Mouse (Mus musculus) MEL (cell line): ENCODE results near the gene Slc17a7. TPM values are rescaled to one million over a fixed set of nuclear protein-coding genes. Genes with fewer than 3 reads are reported as not detected.

Source experiments
- DNase-seq: peaks from one replicate; pipeline ENCODE4 v3.0.0; 2011; ENCODE audit warnings: low read depth, low spot score
- H3K27ac ChIP-seq: 2 replicates; pipeline ENCODE4 v1.5.1; 2012; ENCODE audit warnings: low read depth, mild to moderate bottlenecking, control low read depth, low read length, moderate library complexity; ENCODE audit not compliant: control insufficient read depth
- H3K27me3 ChIP-seq, 2 experiments: fragments of 150-350 bp in 1 of 2; sonication (generic) in 1 of 2; 2 replicates each; pipeline ENCODE4 v1.6.1; 2012; ENCODE audit warnings: low read length in 2 of 2, mild to moderate bottlenecking in 2 of 2, improper control_type of control experiment in 1 of 2, moderate library complexity in 1 of 2; ENCODE audit not compliant: insufficient read depth in 2 of 2, control insufficient read depth in 1 of 2
- H3K36me3 ChIP-seq, 2 experiments: 2 replicates each; pipeline ENCODE4 v1.6.1; 2012 to 2014; ENCODE audit warnings: low read length in 2 of 2, improper control_type of control experiment in 1 of 2, inconsistent platforms in 1 of 2, mild to moderate bottlenecking in 1 of 2; ENCODE audit not compliant: insufficient read depth in 2 of 2, control insufficient read depth in 1 of 2
- H3K4me1 ChIP-seq, 2 experiments: fragments of 150-350 bp in 1 of 2; sonication (generic) in 1 of 2; 2 replicates each; pipeline ENCODE4 v1.6.1; 2012; ENCODE audit warnings: low read length in 2 of 2, improper control_type of control experiment in 1 of 2, mild to moderate bottlenecking in 1 of 2; ENCODE audit not compliant: insufficient read depth in 2 of 2, control insufficient read depth in 1 of 2
- H3K4me3 ChIP-seq, 2 experiments: fragments of 150-350 bp in 1 of 2; sonication (generic) in 1 of 2; 2 replicates each; pipeline ENCODE4 v1.5.1; 2012; ENCODE audit warnings: low read depth in 2 of 2, low read length in 2 of 2, mild to moderate bottlenecking in 2 of 2, moderate library complexity in 2 of 2, control low read depth in 1 of 2, improper control_type of control experiment in 1 of 2; ENCODE audit not compliant: control insufficient read depth in 1 of 2, insufficient read depth in 1 of 2
- H3K79me2 ChIP-seq: 2 replicates; pipeline ENCODE4 v1.6.1; 2012; ENCODE audit warnings: mild to moderate bottlenecking, low read length, moderate library complexity; ENCODE audit not compliant: control insufficient read depth, poor library complexity, insufficient read depth
- H3K9ac ChIP-seq: 2 replicates; pipeline ENCODE4 v1.6.1; 2012; ENCODE audit warnings: low read depth, mild to moderate bottlenecking, control low read depth, low read length, moderate library complexity; ENCODE audit not compliant: control insufficient read depth, poor library complexity, severe bottlenecking
- H3K9me3 ChIP-seq: fragments of 150-350 bp; sonication (generic); replicated peaks from 2 replicates; pipeline ENCODE4 v1.6.1; 2012; ENCODE audit warnings: mild to moderate bottlenecking, low read length, improper control_type of control experiment, moderate library complexity; ENCODE audit not compliant: insufficient read depth
- BHLHE40 ChIP-seq: IDR thresholded peaks from 2 replicates; pipeline ENCODE4 v1.6.1; 2012; ENCODE audit warnings: low read depth, mild to moderate bottlenecking, inconsistent platforms, low read length, improper control_type of control experiment, borderline replicate concordance
- CHD1 ChIP-seq: IDR thresholded peaks from 2 replicates; pipeline ENCODE4 v1.6.1; 2012; ENCODE audit warnings: low read depth, mild to moderate bottlenecking, inconsistent platforms, low read length, improper control_type of control experiment
- CHD2 ChIP-seq: IDR thresholded peaks from 2 replicates; pipeline ENCODE4 v1.6.1; 2011; ENCODE audit warnings: low read length, improper control_type of control experiment
- E2F4 ChIP-seq: IDR thresholded peaks from 2 replicates; pipeline ENCODE4 v1.6.1; 2011; ENCODE audit warnings: low read depth, low read length, improper control_type of control experiment, borderline replicate concordance
- ELF1 ChIP-seq: IDR thresholded peaks from 2 replicates; pipeline ENCODE4 v1.6.1; 2014; ENCODE audit warnings: low read depth, mild to moderate bottlenecking, inconsistent platforms, low read length, improper control_type of control experiment, moderate library complexity
- EP300 ChIP-seq, 2 experiments: IDR thresholded peaks; 2 replicates each; pipeline ENCODE4 v1.6.1; 2011; ENCODE audit warnings: improper control_type of control experiment in 2 of 2, low read length in 2 of 2, low read depth in 1 of 2, mild to moderate bottlenecking in 1 of 2
- ETS1 ChIP-seq: IDR thresholded peaks from 2 replicates; pipeline ENCODE4 v1.6.1; 2012; ENCODE audit warnings: low read depth, mild to moderate bottlenecking, inconsistent platforms, low read length, improper control_type of control experiment, moderate library complexity
- GABPA ChIP-seq: IDR thresholded peaks from 2 replicates; pipeline ENCODE4 v1.6.1; 2012; ENCODE audit warnings: low read depth, mild to moderate bottlenecking, inconsistent platforms, low read length, improper control_type of control experiment, moderate library complexity
- GATA1 ChIP-seq: IDR thresholded peaks from 2 replicates; pipeline ENCODE4 v1.6.1; 2011; ENCODE audit warnings: low read depth, low read length, improper control_type of control experiment
- JUND ChIP-seq: IDR thresholded peaks from 2 replicates; pipeline ENCODE4 v1.6.1; 2011; ENCODE audit warnings: low read depth, mild to moderate bottlenecking, improper control_type of control experiment, low read length
- MAX ChIP-seq: IDR thresholded peaks from 2 replicates; pipeline ENCODE4 v1.6.1; 2011; ENCODE audit warnings: low read length, improper control_type of control experiment
- MXI1 ChIP-seq: IDR thresholded peaks from 2 replicates; pipeline ENCODE4 v1.6.1; 2011; ENCODE audit warnings: mild to moderate bottlenecking, low read depth, low read length, improper control_type of control experiment
- MYB ChIP-seq: IDR thresholded peaks from 2 replicates; pipeline ENCODE4 v1.6.1; 2011; ENCODE audit warnings: mild to moderate bottlenecking, low read depth, low read length, improper control_type of control experiment
- MYC ChIP-seq: IDR thresholded peaks from 2 replicates; pipeline ENCODE4 v1.6.1; 2011; ENCODE audit warnings: low read depth, mild to moderate bottlenecking, low read length, improper control_type of control experiment, moderate library complexity
- NELFE ChIP-seq: IDR thresholded peaks from 2 replicates; pipeline ENCODE4 v1.6.1; 2011; ENCODE audit warnings: low read depth, low read length, improper control_type of control experiment
- NRF1 ChIP-seq: IDR thresholded peaks from 2 replicates; pipeline ENCODE4 v1.6.1; 2014; ENCODE audit warnings: low read depth, mild to moderate bottlenecking, inconsistent platforms, low read length, improper control_type of control experiment, moderate library complexity; ENCODE audit not compliant: poor library complexity, insufficient read depth, severe bottlenecking
- POLR2A ChIP-seq, 2 experiments: IDR thresholded peaks; 2 replicates each; pipeline ENCODE4 v1.6.1; 2011 to 2012; ENCODE audit warnings: low read length in 2 of 2, mild to moderate bottlenecking in 2 of 2, control low read depth in 1 of 2, improper control_type of control experiment in 1 of 2, low read depth in 1 of 2, moderate library complexity in 1 of 2; ENCODE audit not compliant: control insufficient read depth in 1 of 2, insufficient read depth in 1 of 2, poor library complexity in 1 of 2
- RAD21 ChIP-seq: IDR thresholded peaks from 2 replicates; pipeline ENCODE4 v1.6.1; 2011; ENCODE audit warnings: mild to moderate bottlenecking, low read depth, low read length, improper control_type of control experiment
- RCOR1 ChIP-seq: IDR thresholded peaks from 2 replicates; pipeline ENCODE4 v1.6.1; 2012; ENCODE audit warnings: low read depth, mild to moderate bottlenecking, inconsistent platforms, low read length, improper control_type of control experiment
- SIN3A ChIP-seq: IDR thresholded peaks from 2 replicates; pipeline ENCODE4 v1.6.1; 2012; ENCODE audit warnings: low read length, improper control_type of control experiment, inconsistent platforms
- TAL1 ChIP-seq: IDR thresholded peaks from 2 replicates; pipeline ENCODE4 v1.6.1; 2012; ENCODE audit warnings: mild to moderate bottlenecking, inconsistent platforms, low read length, moderate library complexity, mixed read lengths
- TBP ChIP-seq: IDR thresholded peaks from 2 replicates; pipeline ENCODE4 v1.8.0; 2011; ENCODE audit warnings: low read depth, low read length, improper control_type of control experiment
- TCF12 ChIP-seq: IDR thresholded peaks from 2 replicates; pipeline ENCODE4 v1.6.1; 2014; ENCODE audit warnings: low read depth, mild to moderate bottlenecking, inconsistent platforms, low read length, improper control_type of control experiment, moderate library complexity
- USF1 ChIP-seq: IDR thresholded peaks from 2 replicates; pipeline ENCODE4 v1.6.1; 2014; ENCODE audit warnings: low read depth, mild to moderate bottlenecking, inconsistent platforms, low read length, improper control_type of control experiment, moderate library complexity
- USF2 ChIP-seq, 2 experiments: IDR thresholded peaks; 2 replicates each; pipeline ENCODE4 v1.6.1; 2011 to 2012; ENCODE audit warnings: improper control_type of control experiment in 2 of 2, low read length in 2 of 2, borderline replicate concordance in 1 of 2, inconsistent platforms in 1 of 2, low read depth in 1 of 2, mild to moderate bottlenecking in 1 of 2; ENCODE audit not compliant: insufficient read depth in 1 of 2
- ZMIZ1 ChIP-seq: IDR thresholded peaks from 2 replicates; pipeline ENCODE4 v1.6.1; 2012; ENCODE audit warnings: low read depth, mild to moderate bottlenecking, inconsistent platforms, low read length, improper control_type of control experiment, moderate library complexity
- polyA plus RNA-seq, 2 experiments: library from polyadenylated mRNA; stranded (reverse) in 1 of 2; unstranded in 1 of 2; fragments of >175 nt in 1 of 2; fragments of >200 nt in 1 of 2; gene quantifications; 2 replicates each; pipeline versions ENCODE4 v1.2.1 to v1.2.4; 2012; ENCODE audit warnings: low replicate concordance in 2 of 2, low read depth in 1 of 2; ENCODE audit not compliant: insufficient read length in 2 of 2, insufficient read depth in 1 of 2, missing spikeins in 1 of 2
- total RNA-seq: library from RNA; depleted of rRNA; stranded (reverse); fragments of 300-350 nt; gene quantifications from 2 replicates; pipeline ENCODE4 v1.2.3, GENCODE M21; 2012

The Slc17a7 gene
- total and polyA plus RNA-seq, 3 experiments, result 0.23 to 1.0 TPM; not detected in 1

DNA sequence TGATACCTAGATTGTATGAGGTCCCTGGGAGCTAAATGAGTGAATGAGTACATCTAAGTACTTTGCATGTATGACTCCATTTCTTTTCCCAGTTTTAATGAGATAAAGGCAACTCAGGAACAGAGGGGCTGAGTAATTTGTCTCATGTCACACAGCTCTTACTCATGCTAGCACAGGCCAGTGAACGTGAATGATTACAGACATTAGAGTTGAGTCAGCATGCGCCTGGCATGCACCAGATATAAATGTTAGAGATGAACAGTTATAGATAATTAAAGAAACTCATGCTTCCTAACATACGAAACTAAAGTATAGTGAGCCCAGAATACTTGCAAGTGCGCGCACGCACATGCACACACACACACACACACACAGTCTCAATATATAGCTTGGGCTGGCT, 26.4 kb downstream of the Slc17a7 start:
- no peak overlapping the region for H3K9ac ChIP-seq
- peak overlapping the region; percentile 34 for H3K27ac ChIP-seq
- TF ChIP-seq GATA1 (peak; percentile 76), RCOR1 (peak; percentile 35; the same call in 1 of the 2 replicates), MYB (0 out of 2 replicates have a peak, but pooled peaks have one; percentile 34), ETS1 (peak; percentile 62), MXI1 (0 out of 2 replicates have a peak, but pooled peaks have one; percentile 37), TBP (no peak), BHLHE40 (0 out of 2 replicates have a peak, but pooled peaks have one; percentile 28), RAD21 (no peak), TAL1 (peak; percentile 48; the same call in 1 of the 2 replicates), NRF1 (no peak; the same call in 1 of the 2 replicates), EP300 (IDR thresholded peaks at IDR 0.05; ENCODE audit: low read depth in 1 of 2, low read length in 2 of 2) (peak; percentile 80 to 85), E2F4 (no peak), MAX (peak; percentile 69; the same call in 1 of the 2 replicates), POLR2A (IDR thresholded peaks at IDR 0.05; ENCODE audit: control insufficient read depth in 1 of 2, insufficient read depth in 1 of 2, low read depth in 1 of 2, low read length in 2 of 2, poor library complexity in 1 of 2) (no peak), MYC (0 out of 2 replicates have a peak, but pooled peaks have one; percentile 46), ELF1 (no peak), TCF12 (peak; percentile 73)
- no peaks in the 10 kb centered on the region for H3K9me3 ChIP-seq
- no peaks in the 10 kb centered on the region for H3K27me3 ChIP-seq
- H3K4me1 ChIP-seq, result peaks cover 26 to 41% of the 10 kb centered on the region in 2 experiments
- H3K79me2 ChIP-seq, result no peaks in the 10 kb centered on the region
- peak; percentile 70 for DNase-seq
- peaks cover 0 to 14% of the 10 kb centered on the region in 2 experiments; a peak in 2 of 4 replicates for H3K36me3 ChIP-seq
- H3K4me3 ChIP-seq, result no peak overlapping the region

DNA sequence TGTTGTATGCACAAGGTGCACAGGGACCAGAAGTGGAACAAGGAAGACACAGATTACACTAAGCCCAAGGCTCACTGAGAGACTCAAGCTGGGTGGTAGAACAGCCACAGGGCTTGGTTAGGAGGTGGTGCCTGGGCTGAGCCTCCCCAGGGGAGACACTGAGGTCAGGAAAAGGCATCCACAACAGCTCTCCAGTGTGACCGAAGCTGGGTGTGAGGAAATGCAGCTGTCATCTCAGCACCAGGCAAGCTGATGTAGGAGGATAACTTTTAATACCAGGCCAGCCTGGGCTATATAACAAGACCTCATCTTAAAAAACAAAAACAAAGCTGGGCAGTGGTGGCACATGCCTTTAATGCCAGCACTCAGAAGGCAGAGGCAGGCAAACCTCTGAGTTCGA, 27.4 kb downstream of the Slc17a7 start:
- Histone ChIP-seq H3K4me1 (peaks cover 26 to 41% of the 10 kb centered on the region in 2 experiments), H3K79me2 (no peaks in the 10 kb centered on the region), H3K36me3 (peaks cover 0 to 14% of the 10 kb centered on the region in 2 experiments; a peak in 2 of 4 replicates), H3K27ac (no peak overlapping the region), H3K9ac (no peak overlapping the region), H3K4me3 (no peak overlapping the region), H3K9me3 (no peaks in the 10 kb centered on the region), H3K27me3 (no peaks in the 10 kb centered on the region)
- TF ChIP-seq TCF12 (no peak), RAD21 (no peak), CHD2 (no peak), JUND (no peak), CHD1 (no peak), NELFE (no peak), GABPA (no peak), EP300 (IDR thresholded peaks at IDR 0.05; ENCODE audit: low read depth in 1 of 2, low read length in 2 of 2) (no peak), USF1 (no peak), E2F4 (no peak), SIN3A (no peak), ZMIZ1 (no peak), MAX (no peak), TBP (no peak), USF2 (IDR thresholded peaks at IDR 0.05; ENCODE audit: borderline replicate concordance in 1 of 2, insufficient read depth in 1 of 2, low read depth in 1 of 2, low read length in 2 of 2) (no peak), MXI1 (no peak), GATA1 (no peak), TAL1 (no peak)
- no peak for DNase-seq
